Mouse (Mus musculus) cerebellum, postnatal 4 days (tissue): ENCODE data around the gene Haus5.

ENCODE experiments used
- DNase-seq, 2 experiments: peaks; one replicate each; pipeline ENCODE4 v3.0.0; 2022; ENCODE audit warnings: low spot score in 2 of 2, mixed read lengths in 1 of 2

Haus5 gene

DNA sequence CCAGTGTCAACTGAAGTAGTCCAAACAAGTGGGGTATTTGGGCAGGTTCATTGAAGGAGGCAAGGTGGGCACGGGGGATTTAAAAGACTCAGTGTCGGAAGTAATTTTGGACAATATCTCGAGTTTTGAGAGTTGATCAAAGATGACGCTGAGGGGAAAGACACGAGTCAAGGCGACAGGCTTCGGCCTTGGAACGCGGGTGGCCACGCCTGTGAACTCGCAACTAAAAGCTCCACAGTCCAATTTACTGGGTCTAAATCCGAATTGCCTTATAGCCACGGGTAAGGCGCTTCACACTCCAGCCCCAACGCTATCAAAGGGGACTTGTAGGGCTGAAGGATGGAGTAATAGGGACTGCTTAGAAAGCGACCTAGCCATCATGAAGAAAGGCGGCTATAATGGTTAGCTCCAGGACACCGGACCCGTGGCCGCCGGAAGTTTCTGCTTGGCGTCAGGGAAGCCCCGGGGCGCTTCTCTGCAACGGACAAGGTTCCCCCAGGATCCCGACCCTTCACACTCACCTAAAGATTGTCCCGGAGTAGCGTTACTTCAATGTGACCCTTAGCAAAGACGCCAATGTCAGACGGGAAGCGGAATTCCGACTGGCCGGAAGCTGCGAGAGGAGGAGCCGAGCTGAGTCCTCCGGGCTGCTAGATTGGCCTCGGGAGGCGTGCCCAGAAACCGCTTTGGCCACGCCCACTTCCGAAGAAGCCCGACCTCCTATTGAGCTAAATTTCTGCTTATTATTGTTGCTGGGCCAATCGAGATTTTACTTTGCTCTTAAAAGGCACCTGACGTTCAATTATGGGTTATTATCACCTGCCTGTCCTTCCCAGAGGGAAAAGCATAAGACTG, 39.0 kb downstream of the Haus5 start, which contains the start of gene Cox6b1:
TSS of gene Cox6b1 (minus strand) at position 622 of the 855 bp plus-strand sequence.
- DNase-seq, result peak; percentile 51 to 75

DNA sequence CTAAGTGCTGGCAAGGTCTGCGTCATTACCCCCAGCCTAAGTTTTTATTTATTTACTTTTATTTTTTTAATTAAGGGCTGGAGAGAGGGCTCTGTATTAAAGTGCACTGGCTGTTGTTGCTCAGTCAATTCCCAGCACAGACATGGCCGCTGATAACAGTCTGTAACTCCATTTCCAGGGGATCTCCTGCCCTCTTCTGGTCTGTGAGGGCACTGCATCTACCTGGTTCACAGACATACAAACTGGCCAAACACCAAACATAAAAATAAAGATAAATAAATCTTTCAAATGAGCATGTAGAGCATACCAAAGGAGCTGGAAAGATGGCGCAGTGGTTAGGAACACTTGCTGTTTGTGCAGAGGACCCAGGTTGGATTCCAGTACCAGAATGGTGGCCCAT, 45.6 kb downstream of the Haus5 start:
- DNase-seq, result peak in 1 of 2 experiments; percentile 31

DNA sequence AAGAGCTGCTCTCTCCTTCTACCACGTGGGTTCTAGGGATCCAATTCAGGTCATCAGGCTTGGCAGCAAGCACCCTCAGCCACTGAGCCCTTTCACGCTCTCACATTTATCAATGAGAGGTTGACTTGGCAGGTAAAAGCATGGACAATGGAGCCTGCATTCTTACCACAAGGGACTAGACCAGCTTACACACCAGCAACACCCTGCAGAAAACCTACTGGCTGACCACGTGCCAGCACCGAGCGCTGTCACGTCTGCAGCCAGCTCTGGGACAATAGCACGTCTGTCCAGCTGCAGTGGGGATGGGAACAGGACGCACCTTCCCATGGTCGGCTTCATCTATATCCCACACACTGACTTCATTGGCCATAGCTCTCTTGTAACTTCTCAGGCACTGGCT, 46.1 kb downstream of the Haus5 start:
- DNase-seq, result no peak

DNA sequence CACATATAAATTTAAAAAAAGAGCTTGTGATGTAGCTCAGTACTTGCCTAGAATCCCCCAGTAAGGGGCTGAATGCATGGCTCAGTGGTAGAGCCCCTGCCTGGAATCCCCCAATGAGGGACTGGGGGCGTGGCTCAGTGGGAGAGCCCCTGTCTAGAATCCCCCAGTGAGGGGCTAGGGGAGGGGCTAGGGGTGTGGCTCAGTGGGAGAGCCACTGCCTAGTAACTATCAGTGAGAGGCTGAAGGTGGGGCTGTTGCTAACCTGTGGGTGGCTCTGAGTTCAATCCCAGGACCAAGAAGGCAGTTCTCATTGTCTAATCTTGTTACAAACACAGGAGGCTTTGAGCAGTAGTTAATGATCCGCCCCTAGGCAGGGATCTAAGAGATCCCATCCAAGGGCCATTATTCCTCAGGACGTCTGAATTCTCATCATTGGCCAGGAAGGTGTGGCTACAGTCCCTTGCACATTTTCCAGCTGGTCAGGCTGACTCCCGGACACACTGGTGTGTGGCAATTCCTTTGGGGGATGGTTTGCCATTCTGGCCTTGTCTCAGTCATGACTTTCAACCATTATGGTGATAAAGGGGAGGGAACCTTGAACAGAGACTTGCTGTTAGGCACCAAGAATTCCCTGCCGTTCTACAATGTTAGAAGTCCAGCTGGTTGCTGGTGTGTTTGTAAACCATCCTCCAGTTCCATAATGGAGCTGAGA, 49.6 kb downstream of the Haus5 start:
- no peak for DNase-seq

DNA sequence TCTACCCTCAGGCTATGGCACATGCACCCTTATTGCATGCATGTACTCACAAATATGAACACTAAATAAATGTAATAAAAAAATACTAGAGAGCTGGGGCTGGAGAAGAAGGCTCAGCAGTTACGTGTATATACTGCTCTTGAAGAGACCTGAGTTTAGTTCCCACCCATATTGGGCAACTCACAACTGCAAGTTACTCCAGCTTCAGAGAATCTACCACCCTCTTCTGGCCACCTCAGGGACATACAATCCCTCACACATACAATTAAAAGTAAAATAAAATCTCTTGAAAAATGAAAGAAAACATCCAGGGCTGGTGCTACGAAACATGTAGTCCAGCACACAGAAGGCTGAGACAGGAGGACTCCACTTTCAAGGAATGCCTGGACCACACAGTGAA, 50.3 kb downstream of the Haus5 start:
- no peak for DNase-seq

DNA sequence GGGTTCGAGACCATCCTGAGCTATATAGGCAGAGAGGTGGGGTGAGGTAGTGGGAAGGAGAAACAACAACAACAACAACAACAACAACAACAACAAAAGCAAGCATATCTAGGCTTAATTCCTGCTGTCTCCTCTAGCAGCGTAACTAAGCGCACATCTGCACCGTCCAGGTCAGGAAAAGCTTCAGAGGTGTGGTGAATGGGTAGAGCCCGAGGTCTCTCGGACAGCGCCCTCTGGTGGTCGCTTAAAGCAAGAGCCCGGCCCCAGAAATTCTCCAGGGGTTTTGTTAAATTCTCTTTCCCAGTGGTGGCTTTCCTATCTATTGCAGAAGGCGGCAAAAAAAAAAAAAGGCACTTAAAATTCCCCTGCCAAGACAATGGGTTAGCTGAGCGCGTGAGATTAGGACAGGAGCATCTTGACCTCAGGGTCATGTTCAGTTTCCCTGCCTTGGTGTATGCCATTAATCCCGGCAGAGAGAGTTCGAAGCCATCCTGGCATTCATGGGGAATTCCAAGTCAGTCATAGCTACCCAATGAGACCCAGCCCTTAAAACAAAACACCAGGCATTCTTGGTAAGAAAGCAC, 51.2 kb downstream of the Haus5 start:
- DNase-seq, result peak in 1 of 2 experiments; percentile 71

DNA sequence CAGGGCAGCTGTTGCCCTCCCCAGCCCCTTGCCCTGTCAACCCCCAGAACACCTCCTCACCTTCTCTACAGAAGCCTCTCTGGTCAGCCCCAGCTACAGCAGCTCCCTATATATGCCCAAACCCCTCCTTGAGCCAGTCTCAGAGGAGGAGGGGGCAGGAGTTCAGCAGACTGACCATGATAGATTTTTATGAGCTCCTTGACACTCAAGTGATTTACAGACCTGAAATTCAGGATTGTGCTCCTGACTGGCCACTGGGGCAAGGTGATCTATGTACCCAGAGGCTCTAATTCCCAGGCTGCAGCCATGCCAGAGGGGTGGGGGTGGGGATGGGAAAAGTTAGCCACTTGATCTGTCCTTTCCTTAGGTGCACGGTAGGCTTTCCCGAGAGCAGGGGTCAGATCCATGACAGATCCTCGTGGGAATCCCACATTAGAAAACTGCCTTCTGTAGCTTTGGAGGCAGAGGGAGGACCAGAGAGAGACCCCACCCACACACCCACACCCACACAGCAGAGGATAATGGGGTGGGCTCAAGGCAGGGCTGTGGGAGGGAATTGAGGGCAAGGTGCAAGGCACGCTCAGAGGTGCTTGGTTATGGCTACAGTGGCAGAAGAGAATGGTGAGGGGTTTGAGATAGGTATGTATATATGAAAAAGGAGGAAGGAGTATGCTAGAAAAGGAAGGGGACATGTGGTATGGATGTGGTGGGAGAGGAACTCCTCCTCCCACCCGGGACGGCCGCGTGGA, 52.0 kb downstream of the Haus5 start, which contains the start of gene Upk1a:
TSS of gene Upk1a (minus strand) at position 194 of the 749 bp plus-strand sequence.
- no peak for DNase-seq

DNA sequence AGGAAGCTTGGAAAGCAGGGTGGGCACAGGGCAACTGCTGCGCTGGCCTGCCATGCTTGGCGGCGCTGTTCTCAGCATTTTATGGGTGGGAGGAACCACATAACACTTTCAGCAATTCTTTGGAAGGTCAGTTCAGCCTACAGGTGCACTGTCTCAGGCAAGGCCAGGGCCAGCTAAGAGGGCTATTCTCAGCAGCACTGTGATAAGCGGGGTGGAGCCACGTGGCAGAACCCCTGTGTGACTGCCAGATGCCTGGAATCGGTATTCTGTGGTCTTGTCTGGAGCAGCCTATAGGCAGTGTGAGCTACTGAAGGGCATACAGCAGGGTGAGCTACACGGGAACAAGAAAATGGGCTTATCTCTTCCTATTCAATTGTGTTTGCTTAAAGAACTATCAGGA, 54.8 kb downstream of the Haus5 start:
- DNase-seq, result no peak

DNA sequence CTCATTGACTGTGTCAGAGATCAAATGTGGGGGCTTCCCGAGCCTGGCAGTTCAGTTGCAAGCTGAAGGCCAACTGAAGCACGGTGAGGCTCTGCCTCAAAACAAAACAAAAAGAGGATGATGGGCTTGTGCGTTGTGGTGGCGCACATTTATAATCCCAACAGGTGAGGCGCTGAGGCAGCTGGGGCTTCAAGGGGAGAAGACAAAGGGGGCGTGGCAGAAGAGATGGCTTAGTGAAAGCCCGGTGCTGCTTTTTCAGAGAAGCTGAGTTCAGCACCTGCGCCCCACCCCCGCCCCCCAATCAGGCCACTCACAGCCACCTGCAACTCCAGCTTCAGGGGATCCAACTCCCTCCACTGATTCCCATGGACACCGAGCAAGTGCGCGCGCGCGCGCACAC, 56.3 kb downstream of the Haus5 start:
- DNase-seq, result no peak

DNA sequence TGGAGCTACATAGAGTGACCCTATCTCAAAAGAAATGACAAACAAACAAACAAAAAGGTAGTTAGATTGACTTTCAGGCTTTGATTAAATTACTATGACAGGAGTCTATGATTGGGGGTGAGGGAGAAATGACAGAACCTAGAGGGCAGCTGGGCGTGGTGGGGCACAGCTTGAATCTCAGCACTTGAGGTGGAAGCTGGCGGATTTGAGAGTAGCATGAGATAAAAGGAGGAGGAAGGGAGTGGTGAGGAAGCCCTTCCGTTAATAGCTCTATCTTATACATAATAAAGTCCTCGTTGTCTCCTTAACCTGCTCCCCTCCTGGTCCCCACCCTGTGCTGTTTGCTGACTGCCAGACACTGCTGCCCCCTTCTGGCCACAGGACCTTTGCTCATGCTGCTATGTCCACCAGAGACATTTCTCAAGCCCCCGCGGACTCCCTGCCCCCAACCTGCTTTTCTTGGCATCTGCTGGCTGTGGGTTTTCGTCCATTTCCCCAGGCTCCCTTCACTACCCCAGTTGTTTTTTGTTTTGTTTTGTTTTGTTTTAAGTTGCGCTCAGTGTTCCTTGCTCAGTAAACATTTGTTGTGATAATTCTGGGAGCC, 57.0 kb downstream of the Haus5 start:
- DNase-seq, result peak; percentile 37 to 60

DNA sequence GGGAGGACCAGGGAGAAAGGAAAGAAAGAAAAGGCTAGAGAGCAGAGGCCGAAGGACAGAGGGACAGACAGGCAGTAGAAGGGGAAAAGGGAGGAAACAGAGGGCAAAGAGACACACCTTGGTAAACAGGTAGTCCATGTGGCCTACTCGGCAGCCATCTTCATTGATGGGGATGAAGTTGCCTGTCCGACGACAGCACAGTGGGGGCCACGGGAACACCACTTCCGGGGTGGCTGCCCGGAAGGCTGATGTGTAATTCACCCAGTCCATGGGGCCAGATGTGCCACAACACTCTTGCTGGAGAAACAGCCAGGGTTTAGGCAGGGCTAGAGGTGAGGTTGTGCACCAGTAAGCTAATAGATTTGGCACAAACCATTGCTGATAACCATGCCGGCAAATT, 59.9 kb downstream of the Haus5 start:
- DNase-seq, result no peak

DNA sequence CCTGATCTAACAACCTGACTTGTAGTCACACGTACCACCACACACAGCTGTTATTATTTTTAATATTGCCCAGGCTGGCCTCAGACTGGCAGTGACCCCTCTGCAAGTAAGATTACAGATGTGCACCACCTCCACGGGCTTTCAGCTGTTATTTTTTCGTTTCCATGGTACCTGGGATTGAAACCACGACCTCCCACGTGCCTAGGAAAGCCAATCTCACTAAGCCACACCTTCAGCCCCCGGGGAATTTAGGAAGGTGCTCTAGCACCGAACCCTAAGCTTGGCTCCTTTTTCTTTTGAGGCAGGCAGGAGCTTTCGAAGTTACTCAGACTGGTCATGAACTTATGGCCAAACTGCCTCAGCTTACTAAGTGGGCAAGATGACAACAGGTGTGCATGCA, 60.4 kb downstream of the Haus5 start:
- DNase-seq, result no peak
